Mouse (Mus musculus) intestine, postnatal 0 days (tissue): ENCODE results near the gene Med12. TPM values are rescaled to one million over a fixed set of nuclear protein-coding genes. Genes with fewer than 3 reads are reported as not detected.
"Not testable (repeated sequence)": the region's sequence is repeated elsewhere in the genome, so short reads cannot be mapped to it uniquely, and the experiment has no call there.

Experiments
- ATAC-seq: fragments of 200-750 bp; cut with Nextera tagmentation; 2 replicates; pipeline ENCODE4 v1.8.0; 2017; ENCODE audit warnings: mild to moderate bottlenecking, moderate TSS enrichment, moderate library complexity
- H3K27ac ChIP-seq: fragments of 300-500 bp; sonication (generic); 2 replicates; pipeline ENCODE4 v1.5.1; 2014; ENCODE audit warnings: mild to moderate bottlenecking, low read depth, low read length, moderate library complexity
- H3K27me3 ChIP-seq: fragments of 300-500 bp; sonication (generic); replicated peaks from 2 replicates; pipeline ENCODE4 v1.6.1; 2014; ENCODE audit warnings: low read length, mixed read lengths; ENCODE audit not compliant: control insufficient read depth, insufficient read depth
- H3K36me3 ChIP-seq: fragments of 300-500 bp; sonication (generic); 2 replicates; pipeline ENCODE4 v1.6.1; 2014; ENCODE audit warnings: mild to moderate bottlenecking, moderate library complexity; ENCODE audit not compliant: control insufficient read depth, insufficient read depth
- H3K4me1 ChIP-seq: fragments of 300-500 bp; sonication (generic); replicated peaks from 2 replicates; pipeline ENCODE4 v1.6.1; 2014; ENCODE audit warnings: antibody characterized with exemption, low read length, mixed read lengths; ENCODE audit not compliant: control insufficient read depth, insufficient read depth
- H3K4me2 ChIP-seq: fragments of 300-500 bp; sonication (generic); replicated peaks from 2 replicates; pipeline ENCODE4 v1.6.1; 2014; ENCODE audit warnings: low read depth, mild to moderate bottlenecking, moderate library complexity
- H3K4me3 ChIP-seq: fragments of 300-500 bp; sonication (generic); 2 replicates; pipeline ENCODE4 v1.5.1; 2014; ENCODE audit warnings: low read depth, low read length
- H3K9ac ChIP-seq: fragments of 300-500 bp; sonication (generic); 2 replicates; pipeline ENCODE4 v1.6.1; 2014; ENCODE audit warnings: mild to moderate bottlenecking, low read depth, low read length
- H3K9me3 ChIP-seq: fragments of 300-500 bp; sonication (generic); 2 replicates; pipeline ENCODE4 v1.6.1; 2016; ENCODE audit warnings: mixed run types; ENCODE audit not compliant: control insufficient read depth
- CTCF ChIP-seq: sonication (generic); IDR thresholded peaks from 2 replicates; pipeline ENCODE4 v1.5.1; 2016; ENCODE audit warnings: low read depth, mild to moderate bottlenecking, control low read depth, antibody characterized with exemption, moderate library complexity
- WGBS: fragments of 180-500 bp; shearing (Covaris S2); extraction: QIAGEN DNeasy Blood & Tissue Kit; methylation state at CpG from one replicate; pipeline ENCODE4 v1.1.7; 2014; 5-methylcytosine and 5-hydroxymethylcytosine counted together
- polyA plus RNA-seq: library from polyadenylated mRNA; unstranded; fragments of >200 nt; fragmentation: Nextera tagmentation; extraction: Ambion mirVana; gene quantifications from 2 replicates; pipeline ENCODE4 v1.2.1, GENCODE M21; 2015

The Med12 gene
- polyA plus RNA-seq, 1 experiment from 2014 or later = 13.9 TPM

- WGBS = 26% methylated on average over 49 of the region's 49 CpGs
Observed at GRCm38 (mm10) chrX:101332375-101333211, 58.8 kb downstream of the Med12 start.

GRCm38 (mm10) chrX:101334606-101335005 is 60.8 kb downstream of the Med12 start:
- H3K9me3 ChIP-seq = no peaks in the 10 kb centered on the region
- TF ChIP-seq CTCF = peak; percentile 60
- WGBS = 92% methylated on average over 5 of the region's 5 CpGs

More at GRCm38 (mm10) chrX:101332375-101333211, 58.8 kb downstream of the Med12 start:
- Histone ChIP-seq H3K9me3 (no peaks in the 10 kb centered on the region), H3K27me3 (no peaks in the 10 kb centered on the region), H3K36me3 (no peaks in the 10 kb centered on the region), H3K4me2 (peak overlapping the region; percentile 63), H3K4me3 (peak overlapping the region; percentile 36), H3K9ac (0 out of 2 replicates have a peak overlapping the region, but pooled peaks have one; percentile 2), H3K27ac (peak overlapping the region; percentile 68), H3K4me1 (no peaks in the 10 kb centered on the region)
- ATAC-seq = peak; percentile 98
- TF ChIP-seq CTCF = no peak

GRCm38 (mm10) chrX:101338666-101339065 is 64.8 kb downstream of the Med12 start:
- no peak for ATAC-seq

More at GRCm38 (mm10) chrX:101334606-101335005, 60.8 kb downstream of the Med12 start:
- ATAC-seq = no peak
- Histone ChIP-seq H3K4me1 (no peaks in the 10 kb centered on the region), H3K36me3 (no peaks in the 10 kb centered on the region), H3K27ac (no peak overlapping the region), H3K4me3 (no peak overlapping the region), H3K9ac (no peak overlapping the region), H3K4me2 (no peak overlapping the region), H3K27me3 (no peaks in the 10 kb centered on the region)

GRCm38 (mm10) chrX:101342837-101343236 is 69.0 kb downstream of the Med12 start:
- H3K27ac ChIP-seq, H3K27me3 ChIP-seq, H3K9ac ChIP-seq, ATAC-seq, H3K4me2 ChIP-seq, H3K36me3 ChIP-seq, H3K4me1 ChIP-seq, H3K4me3 ChIP-seq, H3K9me3 ChIP-seq: not testable (repeated sequence)
- 65% methylated on average over 2 of the region's 2 CpGs for WGBS

More at GRCm38 (mm10) chrX:101338666-101339065, 64.8 kb downstream of the Med12 start:
- 52% methylated on average over 4 of the region's 4 CpGs for WGBS
- H3K4me2 ChIP-seq = no peak overlapping the region
- no peak overlapping the region for H3K9ac ChIP-seq
- H3K9me3 ChIP-seq = no peaks in the 10 kb centered on the region
- H3K27me3 ChIP-seq = no peaks in the 10 kb centered on the region
- TF ChIP-seq CTCF = no peak
- no peaks in the 10 kb centered on the region for H3K36me3 ChIP-seq
- H3K4me3 ChIP-seq = no peak overlapping the region
- no peaks in the 10 kb centered on the region for H3K4me1 ChIP-seq
- no peak overlapping the region for H3K27ac ChIP-seq

- no peak for TF ChIP-seq CTCF
- H3K9ac ChIP-seq = no peak overlapping the region
- H3K4me3 ChIP-seq = no peak overlapping the region
- H3K4me1 ChIP-seq = no peaks in the 10 kb centered on the region
- ATAC-seq = no peak
- no peak overlapping the region for H3K4me2 ChIP-seq
- H3K9me3 ChIP-seq = no peaks in the 10 kb centered on the region
- no peak overlapping the region for H3K27ac ChIP-seq
- no peaks in the 10 kb centered on the region for H3K36me3 ChIP-seq
- 89% methylated on average over 2 of the region's 2 CpGs for WGBS
- no peaks in the 10 kb centered on the region for H3K27me3 ChIP-seq
Observed at GRCm38 (mm10) chrX:101345456-101345855, 71.6 kb downstream of the Med12 start.

GRCm38 (mm10) chrX:101346475-101346874 is 72.6 kb downstream of the Med12 start:
- no peak overlapping the region for H3K4me2 ChIP-seq
- H3K9ac ChIP-seq = no peak overlapping the region
- H3K36me3 ChIP-seq = no peaks in the 10 kb centered on the region
- no peak for TF ChIP-seq CTCF
- H3K27ac ChIP-seq = no peak overlapping the region
- ATAC-seq = no peak
- 65% methylated on average over 4 of the region's 4 CpGs for whole genome bisulfite sequencing
- H3K27me3 ChIP-seq = no peaks in the 10 kb centered on the region
- H3K4me3 ChIP-seq = no peak overlapping the region
- H3K9me3 ChIP-seq = no peaks in the 10 kb centered on the region
- H3K4me1 ChIP-seq = no peaks in the 10 kb centered on the region

Other genes starting within 250 kb of the Med12 start
- 0.05 and 0.07 TPM in 2 replicates for gene Tex11, start 214.4 kb upstream of the Med12 start, polyA plus RNA-seq
- gene Slc7a3, start 188.0 kb upstream of the Med12 start, polyA plus RNA-seq = 0.61 and 0.74 TPM in 2 replicates
- 44.3 and 44.9 TPM in 2 replicates for gene Snx12, start 51.5 kb upstream of the Med12 start, polyA plus RNA-seq
- gene Foxo4, start 19.5 kb upstream of the Med12 start, polyA plus RNA-seq = 1.4 and 1.6 TPM in 2 replicates
- gene Gm614, start 10.0 kb upstream of the Med12 start, polyA plus RNA-seq = not detected in 2 replicates
- 4.6 and 6.1 TPM in 2 replicates for gene Il2rg, start 5.8 kb upstream of the Med12 start, polyA plus RNA-seq
- not detected in 2 replicates for gene Gm20489, start 5.0 kb upstream of the Med12 start, polyA plus RNA-seq
- 1.5 and 2.2 TPM in 2 replicates for gene Nlgn3, start 25.1 kb downstream of the Med12 start, polyA plus RNA-seq
- 105 and 119 TPM in 2 replicates for gene Gjb1, start 102.3 kb downstream of the Med12 start, polyA plus RNA-seq
- 9.8 and 10.6 TPM in 2 replicates for gene Zmym3, start 146.8 kb downstream of the Med12 start, polyA plus RNA-seq
- gene Nono, start 155.3 kb downstream of the Med12 start, polyA plus RNA-seq = 101 and 103 TPM in 2 replicates
- 0.25 and 0.29 TPM in 2 replicates for gene Itgb1bp2, start 175.1 kb downstream of the Med12 start, polyA plus RNA-seq